Comparison of ENCODE assay signal across 27 mouse cellular contexts in genomic region chr8:46804721-46805120, GRCm38 (mm10).
"Had no signal": no experiment of that assay in that cellular context is flagged by ENCODE, and none has a peak within 500 bp of the region (broad histone marks: within the 10 kb centered on the region; RNA-seq: fewer than 3 reads in every experiment).

No protein-coding gene starts in this region.

- H3K27ac ChIP-seq: gastrocnemius, adult 2 months; heart, embryonic 10.5 days; hindbrain, embryonic 10.5 days; hindbrain, embryonic 12.5 days; hindbrain, embryonic 14.5 days; intestine, embryonic 15.5 days; kidney, embryonic 15.5 days; kidney, postnatal 0 days; layer of hippocampus, adult 2 months; left cerebral cortex, adult 2 months; limb, embryonic 10.5 days; limb, embryonic 12.5 days; liver, embryonic 12.5 days; liver, embryonic 14.5 days had no signal

- H3K9ac ChIP-seq: heart, embryonic 12.5 days; hindbrain, embryonic 12.5 days; hindbrain, embryonic 14.5 days; intestine, embryonic 15.5 days; kidney, embryonic 15.5 days; limb, embryonic 12.5 days; liver, embryonic 12.5 days; liver, embryonic 14.5 days had no signal

- H3K4me1 ChIP-seq: hindbrain, embryonic 10.5 days; hindbrain, embryonic 12.5 days; intestine, embryonic 15.5 days; kidney, embryonic 15.5 days; limb, embryonic 10.5 days; limb, embryonic 12.5 days had no signal

- ATAC-seq: hindbrain, embryonic 16.5 days; inflammation-experienced regulatory T-cells, adult 6 months; intestine, embryonic 15.5 days; intestine, postnatal 0 days; liver, embryonic 12.5 days had no signal

- H3K9me3 ChIP-seq: heart, embryonic 10.5 days; heart, embryonic 12.5 days; hindbrain, embryonic 12.5 days; intestine, embryonic 15.5 days; kidney, embryonic 15.5 days; limb, embryonic 10.5 days; limb, embryonic 12.5 days; liver, embryonic 12.5 days had no signal

- H3K27me3 ChIP-seq: heart, embryonic 12.5 days; hindbrain, embryonic 12.5 days; intestine, embryonic 15.5 days; kidney, embryonic 15.5 days; limb, embryonic 12.5 days; liver, embryonic 12.5 days had no signal

- H3K4me3 ChIP-seq: gastrocnemius, adult 2 months; heart, embryonic 10.5 days; heart, embryonic 12.5 days; hindbrain, embryonic 10.5 days; hindbrain, embryonic 12.5 days; intestine, embryonic 15.5 days; kidney, embryonic 15.5 days; layer of hippocampus, adult 2 months; left cerebral cortex, adult 2 months; limb, embryonic 10.5 days; limb, embryonic 12.5 days; liver, embryonic 12.5 days had no signal

- DNase-seq: gastrocnemius, adult 2 months; gastrocnemius, postnatal 10 days; gastrocnemius, postnatal 25 days; heart, adult 18-20 months; heart, postnatal 10 days; heart, postnatal 4 days; kidney, adult 2 months; kidney, adult 9 months; kidney, postnatal 14 days; kidney, postnatal 4 days had no signal
